Mouse (Mus musculus): ENCODE measurements around the gene Cdip1.

DNA sequence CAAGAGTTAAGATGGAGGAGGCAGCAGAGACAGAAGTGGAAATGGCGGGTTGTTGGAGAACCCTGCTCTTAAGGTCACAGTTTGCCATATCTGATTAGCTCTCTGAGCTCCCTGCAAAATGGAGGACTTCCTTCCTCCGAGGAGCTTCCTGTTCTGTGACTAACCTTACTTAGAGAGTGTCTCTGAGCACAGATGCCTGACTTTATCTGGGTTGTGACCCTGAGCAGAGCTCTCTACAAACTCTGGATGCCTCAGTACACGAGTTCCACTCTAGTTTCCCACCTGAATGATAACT, 67.2 kb downstream of the Cdip1 start:
- TF ChIP-seq CTCF (IDR thresholded peaks at IDR 0.05; ENCODE audit: insufficient read depth, low read length) (no peak), POLR2A (IDR thresholded peaks at IDR 0.05; ENCODE audit: borderline replicate concordance, extremely low read depth, low read depth, low read length) (no peak)
